Mouse (Mus musculus): ENCODE measurements around the gene Sdhaf1. TPM values are rescaled to one million over a fixed set of nuclear protein-coding genes. Genes with fewer than 3 reads are reported as not detected.
A peak's percentile ranks its signal among the peaks of the same experiment; 100 is the strongest.

Gene Sdhaf1
- polyA plus RNA-seq, 1 experiment from 2014 or later = 15.8 TPM

- WGBS = 13% methylated on average over 6 of the region's 6 CpGs
- Histone ChIP-seq H3K27me3 (ENCODE audit: control insufficient read depth, insufficient read depth, low read depth, low read length) (peaks cover 5% of the 10 kb centered on the region), H3K27ac (ENCODE audit: low read length) (no peak overlapping the region)
Measured at GRCm38 (mm10) chr7:30353279-30353822, 29.7 kb upstream of the Sdhaf1 start.

GRCm38 (mm10) chr7:30347828-30348227 is 24.1 kb upstream of the Sdhaf1 start:
- peaks cover 16% of the 10 kb centered on the region for H3K27me3 ChIP-seq (ENCODE audit: control insufficient read depth, insufficient read depth, low read depth, low read length)
- WGBS = 1% methylated on average over 30 of the region's 30 CpGs
- H3K36me3 ChIP-seq (ENCODE audit: control insufficient read depth, insufficient read depth, low read length) = no peaks in the 10 kb centered on the region
- H3K27ac ChIP-seq (ENCODE audit: low read length) = no peak overlapping the region
- ATAC-seq (ENCODE audit: low read depth) = no peak
- H3K9ac ChIP-seq (ENCODE audit: low read length) = no peak overlapping the region
- no peaks in the 10 kb centered on the region for H3K9me3 ChIP-seq (ENCODE audit: control insufficient read depth, low read length)
- no peak overlapping the region for H3K4me3 ChIP-seq (ENCODE audit: low read length)
- no peaks in the 10 kb centered on the region for H3K4me1 ChIP-seq (replicated peaks; ENCODE audit: control insufficient read depth, insufficient read depth, low read length)
- no peak overlapping the region for H3K4me2 ChIP-seq (ENCODE audit: low read depth, low read length)

More at GRCm38 (mm10) chr7:30353279-30353822, 29.7 kb upstream of the Sdhaf1 start:
- Histone ChIP-seq H3K4me1 (replicated peaks; ENCODE audit: control insufficient read depth, insufficient read depth, low read length) (no peaks in the 10 kb centered on the region), H3K9me3 (ENCODE audit: control insufficient read depth, low read length) (no peaks in the 10 kb centered on the region), H3K36me3 (ENCODE audit: control insufficient read depth, insufficient read depth, low read length) (no peaks in the 10 kb centered on the region), H3K9ac (ENCODE audit: low read length) (no peak overlapping the region), H3K4me2 (ENCODE audit: low read depth, low read length) (no peak overlapping the region), H3K4me3 (ENCODE audit: low read length) (no peak overlapping the region)
- no peak for ATAC-seq (ENCODE audit: low read depth)

- WGBS = 23% methylated on average over 21 of the region's 21 CpGs
- Histone ChIP-seq H3K4me1 (replicated peaks; ENCODE audit: control insufficient read depth, insufficient read depth, low read length) (no peaks in the 10 kb centered on the region), H3K36me3 (ENCODE audit: control insufficient read depth, insufficient read depth, low read length) (no peaks in the 10 kb centered on the region), H3K27ac (ENCODE audit: low read length) (no peak overlapping the region), H3K9ac (ENCODE audit: low read length) (no peak overlapping the region), H3K4me2 (ENCODE audit: low read depth, low read length) (no peak overlapping the region), H3K4me3 (ENCODE audit: low read length) (no peak overlapping the region), H3K27me3 (ENCODE audit: control insufficient read depth, insufficient read depth, low read depth, low read length) (peaks cover 16% of the 10 kb centered on the region), H3K9me3 (ENCODE audit: control insufficient read depth, low read length) (no peaks in the 10 kb centered on the region)
- no peak for ATAC-seq (ENCODE audit: low read depth)
Measured at GRCm38 (mm10) chr7:30346635-30347379, 23.1 kb upstream of the Sdhaf1 start.

- Histone ChIP-seq H3K27me3 (ENCODE audit: control insufficient read depth, insufficient read depth, low read depth, low read length) (peaks cover 11% of the 10 kb centered on the region; the same call in 1 of the 2 replicates), H3K9me3 (ENCODE audit: control insufficient read depth, low read length) (no peaks in the 10 kb centered on the region), H3K4me3 (ENCODE audit: low read length) (no peak overlapping the region), H3K36me3 (ENCODE audit: control insufficient read depth, insufficient read depth, low read length) (no peaks in the 10 kb centered on the region), H3K9ac (ENCODE audit: low read length) (no peak overlapping the region), H3K27ac (ENCODE audit: low read length) (no peak overlapping the region), H3K4me2 (ENCODE audit: low read depth, low read length) (no peak overlapping the region), H3K4me1 (replicated peaks; ENCODE audit: control insufficient read depth, insufficient read depth, low read length) (0 out of 2 replicates have a peak, but pooled peaks cover 2% of the 10 kb centered on the region)
- 64% methylated on average over 5 of the region's 5 CpGs for WGBS
- no peak for ATAC-seq (ENCODE audit: low read depth)
Measured at GRCm38 (mm10) chr7:30339432-30340109, 15.9 kb upstream of the Sdhaf1 start.

GRCm38 (mm10) chr7:30336384-30336783 is 12.7 kb upstream of the Sdhaf1 start:
- H3K36me3 ChIP-seq (ENCODE audit: control insufficient read depth, insufficient read depth, low read length) = no peaks in the 10 kb centered on the region
- WGBS = 1% methylated on average over 9 of the region's 9 CpGs
- H3K4me1 ChIP-seq (replicated peaks; ENCODE audit: control insufficient read depth, insufficient read depth, low read length) = peaks cover 24% of the 10 kb centered on the region
- H3K4me2 ChIP-seq (ENCODE audit: low read depth, low read length) = 0 out of 2 replicates have a peak overlapping the region, but pooled peaks have one; percentile 16
- ATAC-seq (ENCODE audit: low read depth) = peak; percentile 36
- H3K9me3 ChIP-seq (ENCODE audit: control insufficient read depth, low read length) = no peaks in the 10 kb centered on the region
- peaks cover 11% of the 10 kb centered on the region; the same call in 1 of the 2 replicates for H3K27me3 ChIP-seq (ENCODE audit: control insufficient read depth, insufficient read depth, low read depth, low read length)
- H3K27ac ChIP-seq (ENCODE audit: low read length) = no peak overlapping the region
- no peak overlapping the region for H3K4me3 ChIP-seq (ENCODE audit: low read length)
- no peak overlapping the region for H3K9ac ChIP-seq (ENCODE audit: low read length)

- Histone ChIP-seq H3K4me3 (ENCODE audit: low read length) (no peak overlapping the region), H3K9me3 (ENCODE audit: control insufficient read depth, low read length) (no peaks in the 10 kb centered on the region), H3K27ac (ENCODE audit: low read length) (no peak overlapping the region), H3K4me1 (replicated peaks; ENCODE audit: control insufficient read depth, insufficient read depth, low read length) (peaks cover 24% of the 10 kb centered on the region), H3K27me3 (ENCODE audit: control insufficient read depth, insufficient read depth, low read depth, low read length) (peaks cover 11% of the 10 kb centered on the region; the same call in 1 of the 2 replicates), H3K9ac (ENCODE audit: low read length) (no peak overlapping the region), H3K4me2 (ENCODE audit: low read depth, low read length) (no peak overlapping the region), H3K36me3 (ENCODE audit: control insufficient read depth, insufficient read depth, low read length) (no peaks in the 10 kb centered on the region)
- WGBS = 74% methylated on average over 6 of the region's 6 CpGs
- ATAC-seq (ENCODE audit: low read depth) = no peak
Measured at GRCm38 (mm10) chr7:30335688-30336087, 12.0 kb upstream of the Sdhaf1 start.

- no peak overlapping the region for H3K4me3 ChIP-seq (ENCODE audit: low read length)
- ATAC-seq (ENCODE audit: low read depth) = no peak
- H3K27me3 ChIP-seq (ENCODE audit: control insufficient read depth, insufficient read depth, low read depth, low read length) = peaks cover 11% of the 10 kb centered on the region; the same call in 1 of the 2 replicates
- H3K36me3 ChIP-seq (ENCODE audit: control insufficient read depth, insufficient read depth, low read length) = no peaks in the 10 kb centered on the region
- H3K4me1 ChIP-seq (replicated peaks; ENCODE audit: control insufficient read depth, insufficient read depth, low read length) = peaks cover 24% of the 10 kb centered on the region
- H3K9ac ChIP-seq (ENCODE audit: low read length) = no peak overlapping the region
- H3K4me2 ChIP-seq (ENCODE audit: low read depth, low read length) = no peak overlapping the region
- H3K27ac ChIP-seq (ENCODE audit: low read length) = no peak overlapping the region
- H3K9me3 ChIP-seq (ENCODE audit: control insufficient read depth, low read length) = no peaks in the 10 kb centered on the region
- WGBS = 49% methylated on average over 5 of the region's 5 CpGs
Measured at GRCm38 (mm10) chr7:30334563-30334962, 10.9 kb upstream of the Sdhaf1 start.

GRCm38 (mm10) chr7:30333436-30333835 is 9.7 kb upstream of the Sdhaf1 start:
- peak; percentile 77 for ATAC-seq (ENCODE audit: low read depth)
- WGBS = 3% methylated on average over 4 of the region's 4 CpGs
- H3K9me3 ChIP-seq (ENCODE audit: control insufficient read depth, low read length) = no peaks in the 10 kb centered on the region
- H3K4me3 ChIP-seq (ENCODE audit: low read length) = no peak overlapping the region
- H3K4me1 ChIP-seq (replicated peaks; ENCODE audit: control insufficient read depth, insufficient read depth, low read length) = peaks cover 26% of the 10 kb centered on the region
- H3K9ac ChIP-seq (ENCODE audit: low read length) = no peak overlapping the region
- H3K27ac ChIP-seq (ENCODE audit: low read length) = peak overlapping the region; percentile 39
- peaks cover 11% of the 10 kb centered on the region; the same call in 1 of the 2 replicates for H3K27me3 ChIP-seq (ENCODE audit: control insufficient read depth, insufficient read depth, low read depth, low read length)
- H3K36me3 ChIP-seq (ENCODE audit: control insufficient read depth, insufficient read depth, low read length) = no peaks in the 10 kb centered on the region
- no peak overlapping the region for H3K4me2 ChIP-seq (ENCODE audit: low read depth, low read length)

GRCm38 (mm10) chr7:30332622-30333259 is 9.0 kb upstream of the Sdhaf1 start:
- H3K4me2 ChIP-seq (ENCODE audit: low read depth, low read length) = no peak overlapping the region
- H3K9me3 ChIP-seq (ENCODE audit: control insufficient read depth, low read length) = no peaks in the 10 kb centered on the region
- 57% methylated on average over 18 of the region's 18 CpGs for WGBS
- H3K27me3 ChIP-seq (ENCODE audit: control insufficient read depth, insufficient read depth, low read depth, low read length) = peaks cover 11% of the 10 kb centered on the region; the same call in 1 of the 2 replicates
- H3K4me3 ChIP-seq (ENCODE audit: low read length) = no peak overlapping the region
- H3K36me3 ChIP-seq (ENCODE audit: control insufficient read depth, insufficient read depth, low read length) = no peaks in the 10 kb centered on the region
- no peak overlapping the region for H3K9ac ChIP-seq (ENCODE audit: low read length)
- no peak overlapping the region for H3K27ac ChIP-seq (ENCODE audit: low read length)
- peaks cover 30% of the 10 kb centered on the region for H3K4me1 ChIP-seq (replicated peaks; ENCODE audit: control insufficient read depth, insufficient read depth, low read length)
- no peak for ATAC-seq (ENCODE audit: low read depth)

Data from lung, embryonic 16.5 days (tissue).